In the genomic region with DNA sequence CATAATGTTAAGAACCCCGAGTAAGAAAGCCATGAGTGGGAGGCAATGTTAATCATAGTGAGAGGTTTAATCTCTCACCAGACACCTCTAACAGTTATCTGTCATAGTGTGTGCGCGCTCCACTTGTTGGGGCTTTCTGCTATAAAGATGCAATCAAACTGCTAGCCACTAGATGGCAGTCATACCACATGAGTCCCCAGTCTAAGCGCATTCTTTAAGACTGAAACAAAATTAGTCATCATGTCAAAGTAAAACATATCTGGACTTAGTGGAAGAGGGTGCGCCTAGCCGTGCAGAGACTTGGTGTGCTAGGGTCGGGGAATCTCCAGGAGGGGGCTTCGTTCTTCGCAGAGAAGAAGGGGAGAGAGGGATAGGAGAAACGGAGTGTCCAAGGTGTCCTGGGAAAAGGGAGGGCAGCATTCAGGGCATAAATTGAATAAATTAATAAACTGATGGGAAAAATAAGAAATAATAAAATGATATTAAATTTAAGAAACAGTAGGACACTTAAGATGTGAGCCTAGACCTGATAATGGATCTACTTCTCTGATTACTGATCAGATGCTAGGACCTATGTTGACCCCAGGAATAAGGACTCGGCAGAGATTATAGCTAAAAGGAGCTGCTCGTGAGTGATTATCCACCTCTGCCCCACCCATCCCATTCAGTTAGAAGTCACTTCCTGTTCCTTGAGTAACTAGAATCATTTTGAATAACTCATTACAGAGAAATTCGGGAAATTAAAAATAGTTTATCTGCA, we compare ENCODE assay signal across 7 mouse cellular contexts. TPM values are rescaled to one million over a fixed set of nuclear protein-coding genes. Genes with fewer than 3 reads are reported as not detected.
A peak's percentile ranks its signal among the peaks of the same experiment; 100 is the strongest.
DNase-seq lines count a peak whose midpoint lies in the region; ATAC-seq and TF ChIP-seq lines count a peak whose summit lies in the region.

No protein-coding gene starts in this region.

- no peaks in the 10 kb centered on the region for H3K36me3 ChIP-seq in G1E (replicated peaks)
- no peaks in the 10 kb centered on the region for H3K36me3 ChIP-seq in embryonic facial prominence, embryonic 13.5 days
- no peaks in the 10 kb centered on the region for H3K36me3 ChIP-seq in lung, postnatal 0 days (ENCODE audit: insufficient read depth, low read length)

- H3K9ac ChIP-seq in embryonic facial prominence, embryonic 13.5 days = no peak overlapping the region
- H3K9ac ChIP-seq in lung, postnatal 0 days (replicated peaks; ENCODE audit: low read depth) = no peak overlapping the region

- H3K27ac ChIP-seq in embryonic facial prominence, embryonic 13.5 days = no peak overlapping the region
- H3K27ac ChIP-seq in lung, postnatal 0 days (ENCODE audit: low read length) = no peak overlapping the region

- ATAC-seq in G1E (ENCODE audit: extremely low read depth, insufficient number of reproducible peaks, low FRiP score, poor library complexity, severe bottlenecking) = peak; percentile 51
- ATAC-seq in embryonic facial prominence, embryonic 13.5 days (ENCODE audit: insufficient number of reproducible peaks, insufficient read depth, low FRiP score, low TSS enrichment, low read depth) = peak; percentile 48; the same call in 1 of the 2 replicates
- ATAC-seq in lung, postnatal 0 days = peak; percentile 54

- H3K4me3 ChIP-seq in G1E (ENCODE audit: low read depth, low read length) = no peak overlapping the region
- H3K4me3 ChIP-seq in embryonic facial prominence, embryonic 13.5 days = no peak overlapping the region
- H3K4me3 ChIP-seq in lung, postnatal 0 days (ENCODE audit: low read depth, low read length) = no peak overlapping the region

- 0 out of 2 replicates have a peak, but pooled peaks have one; percentile 14 for TF ChIP-seq CTCF in G1E (IDR thresholded peaks at IDR 0.05; ENCODE audit: low read depth, low read length)
- peak; percentile 86 for TF ChIP-seq CTCF in lung, postnatal 0 days (IDR thresholded peaks at IDR 0.05)

- no peaks in the 10 kb centered on the region for H3K9me3 ChIP-seq in G1E (replicated peaks)
- no peaks in the 10 kb centered on the region for H3K9me3 ChIP-seq in embryonic facial prominence, embryonic 13.5 days
- no peaks in the 10 kb centered on the region for H3K9me3 ChIP-seq in lung, postnatal 0 days (ENCODE audit: low read length)

- no peak for TF ChIP-seq EP300 in lung, postnatal 0 days (IDR thresholded peaks at IDR 0.05)

- no peak overlapping the region for H3K4me2 ChIP-seq in embryonic facial prominence, embryonic 13.5 days
- H3K4me2 ChIP-seq in lung, postnatal 0 days (replicated peaks; ENCODE audit: low read depth, low read length) = no peak overlapping the region

- WGBS in embryonic facial prominence, embryonic 13.5 days = 28% methylated on average over 13 of the region's 13 CpGs
- 16% methylated on average over 13 of the region's 13 CpGs for WGBS in lung, postnatal 0 days

- DNase-seq in G1E (ENCODE audit: low spot score) = no peak
- peak; percentile 27 to 56 for DNase-seq in adrenal gland, postnatal 36 days
- peak; percentile 52 for DNase-seq in heart, postnatal 4 days
- DNase-seq in layer of hippocampus, adult 8-10 months (ENCODE audit: low spot score in 2 of 2) = peak; percentile 12 to 55
- peak; percentile 79 for DNase-seq in lung, postnatal 0 days (ENCODE audit: low spot score)
- DNase-seq in retina, postnatal 7 days (ENCODE audit: low read depth, low spot score) = peak; percentile 36

- no peaks in the 10 kb centered on the region for H3K27me3 ChIP-seq in G1E (ENCODE audit: insufficient read depth, low read length)
- H3K27me3 ChIP-seq in embryonic facial prominence, embryonic 13.5 days = no peaks in the 10 kb centered on the region
- H3K27me3 ChIP-seq in lung, postnatal 0 days (replicated peaks; ENCODE audit: insufficient read depth, low read length) = no peaks in the 10 kb centered on the region

- H3K4me1 ChIP-seq in G1E (ENCODE audit: insufficient read depth, low read depth, low read length) = no peaks in the 10 kb centered on the region
- no peaks in the 10 kb centered on the region for H3K4me1 ChIP-seq in embryonic facial prominence, embryonic 13.5 days
- H3K4me1 ChIP-seq in lung, postnatal 0 days (ENCODE audit: insufficient read depth, low read depth, low read length) = no peaks in the 10 kb centered on the region

RNA-seq across cellular contexts. Expression of a gene that starts 42.4 kb away (rescaled TPM):
- total RNA-seq in G1E (2014; fragmentation: Nextera tagmentation) (not detected in 2 replicates), G1E (2017) (0.12 TPM in 1 of 2 replicates, not detected in the other)
- polyA plus RNA-seq in G1E (2012) = 0.02 TPM in 1 of 2 replicates, not detected in the other
- total RNA-seq in adrenal gland, postnatal 36 days (2021) = under 1 TPM; 0.10 to 0.16 TPM
- polyA plus RNA-seq in embryonic facial prominence, embryonic 13.5 days (2015; fragmentation: Nextera tagmentation; extraction: Ambion mirVana) = 0.52 and 0.67 TPM in 2 replicates
- total RNA-seq in heart, postnatal 4 days (2021) = not detected
- under 1 TPM; 0.67 to 0.83 (median 0.81) TPM for total RNA-seq in layer of hippocampus, adult 8-10 months (2022)
- 0.02 and 0.08 TPM in 2 replicates for polyA plus RNA-seq in lung, postnatal 0 days (2015; fragmentation: Nextera tagmentation; extraction: Ambion mirVana)
